ENCODE assay signal across 9 mouse cellular contexts in the genomic region with DNA sequence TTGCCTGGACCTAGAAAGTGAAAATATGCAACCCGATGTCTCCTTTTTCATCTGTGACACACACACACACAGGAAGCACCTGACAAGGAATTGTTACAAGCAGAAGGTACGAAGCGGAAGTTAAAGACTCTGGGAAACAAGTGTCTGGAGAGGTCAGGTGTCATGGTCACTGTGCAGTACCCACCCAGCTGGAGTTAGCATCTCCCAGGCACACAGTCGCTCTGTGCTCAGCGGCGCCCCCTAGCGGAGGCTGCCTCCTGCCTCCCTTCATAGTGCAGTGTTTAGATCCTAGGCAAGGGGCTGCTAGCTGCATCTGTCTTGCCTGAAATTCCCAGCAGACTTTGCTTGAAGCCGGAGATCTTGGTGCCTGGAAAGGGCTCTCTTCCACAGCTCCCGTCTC. TPM values are rescaled to one million over a fixed set of nuclear protein-coding genes. Genes with fewer than 3 reads are reported as not detected.
DNase-seq lines count a peak whose midpoint lies in the region; ATAC-seq lines count a peak whose summit lies in the region.
"Had no signal": no experiment of that assay in that cellular context is flagged by ENCODE, and none has a peak within 500 bp of the region (broad histone marks: within the 10 kb centered on the region; RNA-seq: fewer than 3 reads in every experiment).

No protein-coding gene starts in this region.

- H3K27ac ChIP-seq in hindbrain, embryonic 11.5 days (ENCODE audit: low read depth, low read length), result no peak overlapping the region
- H3K27ac ChIP-seq in hindbrain, embryonic 16.5 days (ENCODE audit: low read depth, low read length), result no peak overlapping the region
- H3K27ac ChIP-seq: embryonic facial prominence, embryonic 15.5 days had no signal

- H3K9ac ChIP-seq in hindbrain, embryonic 11.5 days (ENCODE audit: low read depth, low read length), result no peak overlapping the region
- no peak overlapping the region for H3K9ac ChIP-seq in hindbrain, embryonic 16.5 days (ENCODE audit: low read depth, low read length)
- H3K9ac ChIP-seq: embryonic facial prominence, embryonic 15.5 days had no signal

- H3K4me2 ChIP-seq in hindbrain, embryonic 11.5 days (replicated peaks; ENCODE audit: low read depth, low read length), result no peak overlapping the region
- H3K4me2 ChIP-seq in hindbrain, embryonic 16.5 days (ENCODE audit: low read length), result no peak overlapping the region
- H3K4me2 ChIP-seq: embryonic facial prominence, embryonic 15.5 days had no signal

- WGBS in hindbrain, embryonic 11.5 days, result 64% methylated on average over 9 of the region's 9 CpGs
- WGBS in hindbrain, embryonic 16.5 days, result 67% methylated on average over 9 of the region's 9 CpGs

- no peak overlapping the region for H3K4me3 ChIP-seq in hindbrain, embryonic 11.5 days (ENCODE audit: low read depth, low read length)
- no peak overlapping the region for H3K4me3 ChIP-seq in hindbrain, embryonic 16.5 days (ENCODE audit: low read length)
- H3K4me3 ChIP-seq: embryonic facial prominence, embryonic 15.5 days had no signal

- H3K4me1 ChIP-seq in hindbrain, embryonic 11.5 days (replicated peaks; ENCODE audit: control insufficient read depth, insufficient read depth, low read length), result no peaks in the 10 kb centered on the region
- no peaks in the 10 kb centered on the region for H3K4me1 ChIP-seq in hindbrain, embryonic 16.5 days (ENCODE audit: control insufficient read depth, insufficient read depth, low read depth, low read length)
- H3K4me1 ChIP-seq: embryonic facial prominence, embryonic 15.5 days had no signal

- peak; percentile 49 for DNase-seq in hindbrain, embryonic 11.5 days (ENCODE audit: low spot score)
- DNase-seq in A20 (ENCODE audit: low read depth, low spot score) (peak; percentile 63), MN1 (ENCODE audit: low spot score) (peak; percentile 13)
- peak; percentile 49 for DNase-seq in lung, postnatal 10 days
- DNase-seq in thymus, postnatal 25 days, result peak; percentile 80

- peak; percentile 53; the same call in 1 of the 2 replicates for ATAC-seq in hindbrain, embryonic 11.5 days (ENCODE audit: low FRiP score)
- ATAC-seq in hindbrain, embryonic 16.5 days, result no peak
- peak; percentile 77 for ATAC-seq in granulocyte monocyte progenitor cell, adult 5-6 weeks (replicated peaks; ENCODE audit: poor library complexity, severe bottlenecking)
- ATAC-seq in monocyte, adult 5-6 weeks (replicated peaks; ENCODE audit: insufficient number of reproducible peaks, low FRiP score, low TSS enrichment, poor library complexity, severe bottlenecking), result no peak

- H3K36me3 ChIP-seq in hindbrain, embryonic 11.5 days (ENCODE audit: control insufficient read depth, insufficient read depth, low read length), result no peaks in the 10 kb centered on the region
- no peaks in the 10 kb centered on the region for H3K36me3 ChIP-seq in hindbrain, embryonic 16.5 days (ENCODE audit: control insufficient read depth, insufficient read depth, low read length)
- H3K36me3 ChIP-seq: embryonic facial prominence, embryonic 15.5 days had no signal

- H3K9me3 ChIP-seq in hindbrain, embryonic 11.5 days (ENCODE audit: control insufficient read depth, low read length), result no peaks in the 10 kb centered on the region
- no peaks in the 10 kb centered on the region for H3K9me3 ChIP-seq in hindbrain, embryonic 16.5 days (ENCODE audit: control insufficient read depth, low read length)
- H3K9me3 ChIP-seq: embryonic facial prominence, embryonic 15.5 days had no signal

- no peaks in the 10 kb centered on the region for H3K27me3 ChIP-seq in hindbrain, embryonic 11.5 days (ENCODE audit: control insufficient read depth, insufficient read depth, low read length)
- H3K27me3 ChIP-seq in hindbrain, embryonic 16.5 days (replicated peaks; ENCODE audit: control insufficient read depth, insufficient read depth, low read length), result no peaks in the 10 kb centered on the region
- H3K27me3 ChIP-seq: embryonic facial prominence, embryonic 15.5 days had no signal

RNA-seq across cellular contexts. Expression of gene Hadh, which starts 57.1 kb away (rescaled TPM):
- polyA plus RNA-seq in hindbrain, embryonic 11.5 days (2014; fragmentation: Nextera tagmentation; extraction: Ambion mirVana), result 60.4 and 63.6 TPM in 2 replicates
- 26.1 and 31.1 TPM in 2 replicates for polyA plus RNA-seq in hindbrain, embryonic 16.5 days (2015; fragmentation: Nextera tagmentation; extraction: Ambion mirVana)
- 57.0 and 60.6 TPM in 2 replicates for total RNA-seq in granulocyte monocyte progenitor cell, adult 5-6 weeks (2014; fragmentation: Nextera tagmentation)
- 73.5 and 74.7 TPM in 2 replicates for total RNA-seq in granulocyte monocyte progenitor cell, adult 5-6 weeks (2017)
- 12.7 to 23.1 TPM (median 17.3 TPM) in 3 replicates for total RNA-seq in monocyte, adult 5-6 weeks (2017)

Comparison
In these comparisons a context has a peak if more than half of its experiments do, and no peak if none do; other contexts are left out.
1. ATAC-seq: peak in hindbrain, embryonic 11.5 days (single experiment) and granulocyte monocyte progenitor cell, adult 5-6 weeks (single experiment); none in hindbrain, embryonic 16.5 days (single experiment) and monocyte, adult 5-6 weeks (single experiment).
2. DNase-seq: peak in every context shown above with its lines; median percentile 80 in thymus, postnatal 25 days; 63 in A20; 49 in hindbrain, embryonic 11.5 days; 49 in lung, postnatal 10 days; 13 in MN1.